Mouse (Mus musculus) G1E (cell line): ENCODE results near the gene Cisd3.

ENCODE experiments used
- CTCF ChIP-seq: IDR thresholded peaks from 2 replicates; pipeline ENCODE4 v1.5.1; 2012; ENCODE audit warnings: low read depth, low read length, inconsistent platforms, mixed read lengths
- GATA1 ChIP-seq: IDR thresholded peaks from 2 replicates; pipeline ENCODE4 v1.6.1; 2012; ENCODE audit warnings: borderline replicate concordance, low read length, inconsistent platforms, mixed read lengths

GRCm38 (mm10) chr11:97650341-97650740, 35.3 kb upstream of the Cisd3 start:
- no peak for TF ChIP-seq CTCF
- no peak for TF ChIP-seq GATA1
